Mouse (Mus musculus): ENCODE measurements around the gene Crebbp.

- TF ChIP-seq CTCF (IDR thresholded peaks at IDR 0.05; ENCODE audit: insufficient read depth, low read length) (no peak), POLR2A (IDR thresholded peaks at IDR 0.05; ENCODE audit: borderline replicate concordance, extremely low read depth, low read depth, low read length) (no peak)
These were observed 10.2 kb downstream of the Crebbp start for GRCm38 (mm10) chr16:4203592-4203991.

Measured in lung, adult 2 months (tissue).